Mouse (Mus musculus) spleen, postnatal 36 days (tissue): ENCODE data around the gene Gm10837.
A peak's percentile ranks its signal among the peaks of the same experiment; 100 is the strongest.

ENCODE experiments used
- DNase-seq, 2 experiments: peaks; one replicate each; pipeline ENCODE4 v3.0.0; 2022; ENCODE audit warnings: low spot score in 2 of 2, mixed read lengths in 1 of 2

Gm10837 gene

DNA sequence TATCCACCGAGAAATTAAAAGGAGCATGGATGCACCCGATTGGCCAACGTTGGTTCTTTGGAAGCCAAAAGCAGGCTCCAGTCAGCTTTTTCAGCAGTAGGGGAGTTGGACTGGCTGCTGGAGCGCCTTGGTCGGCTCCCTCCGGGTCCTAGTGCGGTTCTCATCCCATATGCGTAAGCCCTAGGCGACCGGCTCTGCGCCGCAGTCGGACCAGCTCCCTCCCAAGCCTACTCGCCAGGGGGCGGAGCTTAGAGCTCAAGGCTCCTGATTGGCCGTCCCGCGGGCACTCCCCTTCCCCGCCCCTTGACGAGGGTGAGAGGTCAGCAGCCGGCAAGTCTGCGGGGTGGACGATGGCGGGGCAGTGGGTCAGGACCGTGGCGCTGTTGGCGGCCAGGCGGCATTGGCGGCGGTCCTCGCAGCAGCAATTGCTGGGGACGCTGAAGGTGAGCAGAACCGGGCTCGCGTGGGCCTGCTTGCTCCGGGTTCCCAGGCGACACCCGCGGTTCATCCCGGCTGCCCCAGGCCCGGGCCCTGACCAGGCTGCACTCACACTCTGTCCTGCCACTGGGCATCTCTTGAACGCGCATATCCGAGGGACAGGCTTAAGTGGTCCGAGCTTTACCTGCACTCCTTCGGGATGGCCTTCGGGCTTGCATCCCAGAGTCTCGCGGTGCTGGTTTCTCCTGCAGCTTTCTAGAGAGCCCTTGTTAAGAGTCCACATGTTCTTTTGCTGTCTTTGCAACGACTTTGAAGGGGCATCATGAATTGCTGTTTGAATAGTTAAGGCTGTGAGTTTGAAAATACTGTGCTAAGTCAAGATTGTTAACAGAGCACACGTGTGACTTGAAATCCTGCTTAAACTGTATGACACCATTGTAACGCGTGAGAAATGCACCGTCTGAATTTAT lies 43.9 kb downstream of the Gm10837 start, which contains the start of gene Pcca:
Gene Pcca (plus strand): TSS at position 308 of the 908 bp plus-strand sequence.
- peak; percentile 94 to 95 for DNase-seq

DNA sequence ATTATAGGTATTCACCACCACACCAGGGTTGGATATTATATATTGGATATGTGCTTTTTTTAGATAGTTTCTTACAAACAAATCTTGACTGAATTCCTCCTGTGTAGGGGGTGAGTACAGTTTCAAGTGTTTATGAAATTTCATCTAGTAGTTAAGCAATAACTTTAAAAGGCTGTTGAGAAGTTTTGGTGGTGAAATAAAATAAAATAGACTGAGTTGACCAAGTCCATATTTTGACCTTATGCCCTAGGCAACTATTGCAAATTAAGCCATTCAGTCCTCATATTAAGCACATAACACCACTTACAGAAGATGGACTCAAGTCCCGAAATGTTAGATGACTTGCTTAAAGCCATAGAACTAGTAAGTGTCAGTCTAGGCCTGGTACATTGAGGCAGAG lies 45.6 kb downstream of the Gm10837 start:
- DNase-seq, result no peak
